Mouse (Mus musculus) kidney, adult 2 months (tissue): ENCODE results near the gene Vasp. TPM values are rescaled to one million over a fixed set of nuclear protein-coding genes. Genes with fewer than 3 reads are reported as not detected.
A peak's percentile ranks its signal among the peaks of the same experiment; 100 is the strongest.

Experiments used
- DNase-seq: peaks from one replicate; pipeline ENCODE4 v3.0.0; 2021
- H3K27ac ChIP-seq: fragments of 200-500 bp; 2 replicates; pipeline ENCODE4 v1.5.1; 2012; ENCODE audit warnings: low read depth, low read length, control low read depth, inconsistent platforms; ENCODE audit not compliant: insufficient read depth
- H3K27me3 ChIP-seq: fragments of 200-500 bp; replicated peaks from 2 replicates; pipeline ENCODE4 v1.6.1; 2012; ENCODE audit warnings: mild to moderate bottlenecking, moderate library complexity, low read length, inconsistent platforms; ENCODE audit not compliant: control insufficient read depth, insufficient read depth
- H3K36me3 ChIP-seq: fragments of 200-500 bp; 2 replicates; pipeline ENCODE4 v1.6.1; 2012; ENCODE audit warnings: mild to moderate bottlenecking, moderate library complexity, low read length, inconsistent platforms; ENCODE audit not compliant: control insufficient read depth, insufficient read depth
- H3K4me1 ChIP-seq: fragments of 200-500 bp; 2 replicates; pipeline ENCODE4 v1.6.1; 2011; ENCODE audit warnings: low read length; ENCODE audit not compliant: control insufficient read depth, insufficient read depth
- H3K4me3 ChIP-seq: fragments of 200-500 bp; 2 replicates; pipeline ENCODE4 v1.5.1; 2011; ENCODE audit warnings: mild to moderate bottlenecking, low read depth, low read length, control low read depth; ENCODE audit not compliant: insufficient read depth
- CTCF ChIP-seq: fragments of 200-500 bp; conservative IDR thresholded peaks from 2 replicates; pipeline ENCODE4 v1.5.1; 2011; ENCODE audit warnings: low read depth, mild to moderate bottlenecking, control low read depth, low read length, moderate library complexity, mixed read lengths; ENCODE audit not compliant: insufficient read depth, insufficient read length
- POLR2A ChIP-seq: fragments of 200-500 bp; IDR thresholded peaks from one replicate; pipeline ENCODE4 v1.6.1; 2011; ENCODE audit warnings: low read depth, low read length, control low read depth
- WGBS: fragments of 180-500 bp; shearing (Covaris S2); methylation state at CpG from one replicate; pipeline ENCODE4 v1.1.7; 2018; 5-methylcytosine and 5-hydroxymethylcytosine counted together
- polyA plus RNA-seq: library from polyadenylated mRNA; depleted of rRNA; stranded (reverse); fragments of >200 nt; gene quantifications from 2 replicates; pipeline ENCODE4 v1.2.3, GENCODE M21; 2012

Vasp gene
- polyA plus RNA-seq, 1 experiment: 71.5 TPM

DNA sequence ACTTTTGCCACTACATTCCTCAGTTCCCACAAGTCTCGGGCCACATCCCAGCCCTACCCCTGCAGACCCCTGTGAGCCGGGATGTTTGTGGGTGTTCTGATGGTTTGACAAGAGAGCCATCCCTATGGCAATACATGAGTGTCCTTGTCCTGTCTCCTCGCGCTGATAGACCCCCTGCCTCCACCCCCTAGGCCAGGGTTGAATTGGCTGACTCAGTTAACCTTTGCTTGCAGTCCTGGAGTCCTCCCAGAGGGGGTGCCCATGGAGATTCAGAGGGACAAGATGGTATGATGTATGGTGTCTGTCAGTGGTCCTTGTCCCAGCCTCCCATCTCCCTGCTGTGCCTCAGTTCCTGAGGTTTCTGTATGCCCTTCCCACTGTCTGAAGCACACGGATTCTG is 42.4 kb upstream of the Vasp start:
- Histone ChIP-seq H3K27me3 (no peaks in the 10 kb centered on the region), H3K36me3 (no peaks in the 10 kb centered on the region), H3K4me3 (no peak overlapping the region), H3K4me1 (peaks cover 4% of the 10 kb centered on the region; the same call in 1 of the 2 replicates), H3K27ac (no peak overlapping the region)
- no peak for DNase-seq
- WGBS: 58% methylated on average over 5 of the region's 5 CpGs
- TF ChIP-seq POLR2A (no peak), CTCF (no peak)

- peak; percentile 74 for DNase-seq
- peaks cover 4% of the 10 kb centered on the region; the same call in 1 of the 2 replicates for H3K4me1 ChIP-seq
- 21% methylated on average over 4 of the region's 4 CpGs for WGBS
- no peak overlapping the region for H3K27ac ChIP-seq
- H3K4me3 ChIP-seq: no peak overlapping the region
- TF ChIP-seq POLR2A (no peak), CTCF (no peak)
- H3K36me3 ChIP-seq: no peaks in the 10 kb centered on the region
- H3K27me3 ChIP-seq: no peaks in the 10 kb centered on the region
Measured at GRCm38 (mm10) chr7:19311991-19312390, 40.4 kb upstream of the Vasp start.

DNA sequence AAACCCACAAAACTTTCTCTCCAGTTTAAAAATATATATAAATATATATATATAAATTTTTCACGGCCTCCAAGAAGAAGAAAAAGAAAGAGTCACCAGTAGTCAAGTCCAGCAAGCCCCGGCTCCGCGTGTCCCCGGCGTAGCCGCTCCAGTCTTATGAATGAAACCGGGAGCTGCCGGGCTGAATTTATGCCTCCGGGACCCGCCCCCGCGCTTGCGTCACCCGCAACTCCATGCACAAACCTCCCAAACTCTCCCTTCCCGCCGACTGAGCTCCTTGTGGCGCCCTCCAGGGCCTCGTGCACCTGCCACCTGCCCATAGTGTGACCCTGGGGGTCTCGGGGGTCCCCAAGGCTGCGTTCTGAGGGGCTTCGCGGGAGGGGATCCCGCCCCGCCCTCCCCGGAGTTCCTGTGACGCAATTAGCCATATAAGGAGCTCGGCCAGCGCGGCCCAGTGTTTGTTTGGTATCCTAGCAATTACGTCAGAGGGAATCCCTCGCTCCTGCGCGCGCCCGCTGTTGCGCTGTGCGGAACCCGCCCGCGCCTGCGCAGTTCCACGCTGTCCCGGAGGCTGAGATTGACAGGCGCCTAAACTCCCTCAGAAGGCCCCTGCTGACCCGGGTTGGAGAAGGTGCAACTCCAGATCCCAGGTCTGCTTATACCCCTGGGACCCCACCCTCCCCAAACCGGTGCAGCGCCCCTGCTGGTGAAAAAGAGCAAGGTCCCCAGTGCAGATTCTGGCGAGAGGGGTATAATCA is 38.4 kb upstream of the Vasp start, which contains the start of gene Fosb:
Fosb (minus strand) TSS at position 168 of the 758 bp plus-strand sequence.
- Histone ChIP-seq H3K36me3 (no peaks in the 10 kb centered on the region), H3K27me3 (no peaks in the 10 kb centered on the region), H3K4me1 (peaks cover 4% of the 10 kb centered on the region; the same call in 1 of the 2 replicates), H3K4me3 (peak within 1 kb of the TSS; percentile 94), H3K27ac (no peak within 1 kb of the TSS; the same call in 1 of the 2 replicates)
- peak; percentile 98 for DNase-seq
- TF ChIP-seq CTCF (peak; percentile 27; the same call in 1 of the 2 replicates), POLR2A (no peak)
- under 1% methylated on average over 49 of the region's 49 CpGs for WGBS

DNA sequence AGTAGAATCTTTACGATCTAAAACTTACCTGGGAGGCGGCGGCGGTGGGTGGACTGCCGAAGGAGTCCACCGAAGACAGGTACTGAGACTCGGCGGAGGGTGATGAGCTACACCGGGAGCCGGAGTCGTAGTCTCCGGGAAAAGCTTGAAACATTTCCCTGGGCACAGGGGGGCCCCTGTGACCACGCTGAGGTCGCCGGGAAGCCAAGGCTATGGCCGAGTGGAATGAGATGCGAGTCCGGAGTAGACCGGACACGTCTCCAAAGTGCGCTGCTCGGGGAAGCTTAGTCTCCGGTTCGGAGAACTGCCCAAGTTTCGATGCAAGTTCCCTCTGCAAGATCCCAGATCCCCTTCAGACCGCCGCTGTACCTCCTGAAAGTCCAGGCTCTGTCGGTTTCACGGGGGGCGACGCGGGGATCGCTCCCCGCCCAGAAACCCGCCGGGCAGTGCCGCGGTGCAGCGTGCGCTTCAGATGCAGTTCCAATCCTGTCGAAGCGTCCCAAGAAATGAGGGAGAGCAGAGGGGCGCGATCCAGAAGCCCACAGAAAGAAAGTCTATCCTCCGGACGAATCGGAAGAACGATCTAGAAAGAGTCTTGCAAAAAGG is 37.8 kb upstream of the Vasp start:
- peak overlapping the region; percentile 56 for H3K4me3 ChIP-seq
- no peaks in the 10 kb centered on the region for H3K36me3 ChIP-seq
- no peaks in the 10 kb centered on the region for H3K27me3 ChIP-seq
- H3K4me1 ChIP-seq: peaks cover 4% of the 10 kb centered on the region; the same call in 1 of the 2 replicates
- DNase-seq: no peak
- WGBS: under 1% methylated on average over 48 of the region's 48 CpGs
- TF ChIP-seq CTCF (no peak), POLR2A (no peak)
- no peak overlapping the region for H3K27ac ChIP-seq

- under 1% methylated on average over 58 of the region's 58 CpGs for WGBS
- TF ChIP-seq POLR2A (no peak), CTCF (no peak)
- peak overlapping the region; percentile 66 for H3K4me3 ChIP-seq
- H3K4me1 ChIP-seq: peaks cover 4% of the 10 kb centered on the region; the same call in 1 of the 2 replicates
- H3K27ac ChIP-seq: peak overlapping the region; percentile 77
- H3K27me3 ChIP-seq: no peaks in the 10 kb centered on the region
- peak; percentile 97 for DNase-seq
- no peaks in the 10 kb centered on the region for H3K36me3 ChIP-seq
Measured at GRCm38 (mm10) chr7:19308454-19309277, 37.0 kb upstream of the Vasp start.

DNA sequence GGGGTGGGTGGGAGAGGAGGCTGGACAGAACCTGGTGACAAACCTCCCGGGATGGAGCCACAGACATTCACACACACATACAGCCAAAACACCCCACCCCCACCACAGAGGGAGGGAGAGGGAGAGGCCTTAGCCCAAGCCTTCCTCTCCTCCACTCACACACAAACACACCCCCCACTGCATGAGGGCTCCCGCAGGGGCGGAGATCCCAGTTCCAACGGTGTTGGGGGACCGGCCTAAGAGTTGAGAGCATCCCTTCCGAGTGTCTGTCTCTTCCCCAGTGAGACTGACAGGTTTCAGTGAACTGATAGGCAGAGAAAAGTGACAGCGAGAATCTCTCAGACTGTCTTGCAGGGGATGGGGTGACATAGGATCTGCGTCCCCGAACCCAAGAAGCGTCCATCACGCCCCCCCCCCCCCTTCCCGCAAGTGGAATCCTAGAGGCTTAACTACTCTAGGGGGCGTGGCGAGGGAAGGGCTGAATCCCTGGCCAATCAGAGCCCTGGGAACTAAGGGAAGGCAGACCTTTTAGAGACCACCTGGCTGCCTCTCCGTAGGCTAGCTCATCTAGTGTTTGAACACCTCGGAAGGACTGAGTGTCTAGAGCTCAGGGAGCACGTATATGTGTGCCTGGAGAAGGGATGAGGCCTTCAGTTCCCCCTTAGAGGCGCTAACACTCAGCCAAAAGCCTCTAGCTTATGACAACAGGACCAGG is 36.3 kb upstream of the Vasp start:
- no peaks in the 10 kb centered on the region for H3K36me3 ChIP-seq
- peak overlapping the region; percentile 66 for H3K4me3 ChIP-seq
- peaks cover 4% of the 10 kb centered on the region; the same call in 1 of the 2 replicates for H3K4me1 ChIP-seq
- no peaks in the 10 kb centered on the region for H3K27me3 ChIP-seq
- peak; percentile 83 for DNase-seq
- peak overlapping the region; percentile 77 for H3K27ac ChIP-seq
- no peak for TF ChIP-seq POLR2A
- no peak for TF ChIP-seq CTCF
- 4% methylated on average over 18 of the region's 18 CpGs for WGBS
